28 mouse cellular contexts compared by ENCODE assay signal in the genomic region with DNA sequence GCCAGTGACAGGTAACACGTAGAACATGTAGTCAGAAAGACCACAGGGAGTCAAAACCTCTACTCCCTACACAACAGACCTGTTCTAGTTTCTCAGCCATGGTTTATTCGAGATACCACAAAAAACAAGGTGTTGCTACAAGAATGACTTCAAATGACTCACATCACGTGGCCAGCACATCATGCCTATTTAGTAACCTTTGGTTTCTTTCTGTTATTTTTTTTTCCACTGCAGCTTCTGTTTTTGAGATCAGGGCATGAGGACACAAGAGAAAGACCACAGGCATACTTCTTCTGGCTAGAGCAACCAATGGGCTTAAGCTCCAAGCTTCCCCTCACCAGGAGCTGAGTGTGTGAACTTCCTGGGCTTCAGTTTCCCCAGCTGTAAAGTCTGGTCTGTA.
DNase-seq lines count a peak whose midpoint lies in the region; ATAC-seq and TF ChIP-seq lines count a peak whose summit lies in the region.
"Had no signal": no experiment of that assay in that cellular context is flagged by ENCODE, and none has a peak within 500 bp of the region (broad histone marks: within the 10 kb centered on the region; RNA-seq: fewer than 3 reads in every experiment).

No protein-coding gene starts in this region.

- no peaks in the 10 kb centered on the region for H3K79me2 ChIP-seq in C2C12 (ENCODE audit: control insufficient read depth, insufficient read depth)

- H3K36me3 ChIP-seq in C2C12 (ENCODE audit: control insufficient read depth, insufficient read depth): no peaks in the 10 kb centered on the region
- H3K36me3 ChIP-seq: G1E; hindbrain, embryonic 10.5 days; limb, embryonic 12.5 days; liver, embryonic 12.5 days; midbrain, embryonic 12.5 days; neural tube, embryonic 15.5 days had no signal

- H3K79me3 ChIP-seq in C2C12 (ENCODE audit: low read depth): no peaks in the 10 kb centered on the region

- no peaks in the 10 kb centered on the region for H3K27me3 ChIP-seq in C2C12 (ENCODE audit: control insufficient read depth, insufficient read depth, insufficient read length)
- H3K27me3 ChIP-seq: forebrain, embryonic 13.5 days; limb, embryonic 12.5 days; liver, embryonic 12.5 days; megakaryocyte, embryonic 14.5 days; midbrain, embryonic 12.5 days; neural tube, embryonic 15.5 days had no signal

- no peak overlapping the region for H3K4me3 ChIP-seq in C2C12 (ENCODE audit: insufficient read depth, poor library complexity, severe bottlenecking)
- H3K4me3 ChIP-seq: forebrain, embryonic 13.5 days; hindbrain, embryonic 10.5 days; left cerebral cortex, adult 2 months; limb, embryonic 12.5 days; liver, embryonic 12.5 days; megakaryocyte, embryonic 14.5 days; midbrain, embryonic 12.5 days; neural tube, embryonic 15.5 days had no signal

- peak; percentile 49 for ATAC-seq in activated CD4-positive, CD25-positive, alpha-beta regulatory T cell, adult 4 months
- ATAC-seq: forebrain, embryonic 13.5 days; hindbrain, postnatal 0 days; intestine, postnatal 0 days; liver, embryonic 12.5 days; liver, postnatal 0 days had no signal

- peak; percentile 4 for DNase-seq in 416B (ENCODE audit: low read depth)
- peak; percentile 53 for DNase-seq in naive thymus-derived CD4-positive, alpha-beta T cell, adult 2 months (ENCODE audit: low read depth)
- no peak for DNase-seq in cerebellum, adult 9-10 months
- DNase-seq in layer of hippocampus, postnatal 10 days (ENCODE audit: low spot score in 2 of 2): no peak
- DNase-seq: adrenal gland, postnatal 14 days; cerebellum, adult 11-12 months; cerebellum, postnatal 10 days; gastrocnemius, postnatal 14 days; heart, postnatal 14 days; kidney, adult 9 months; kidney, postnatal 14 days; liver, postnatal 0 days; lung, postnatal 36 days; right cerebral cortex, adult 18-20 months; spleen, adult 18-20 months had no signal

- no peak for TF ChIP-seq CTCF in C2C12 (IDR thresholded peaks at IDR 0.05; ENCODE audit: control insufficient read depth, insufficient read depth, insufficient read length)

- no peak overlapping the region for H3ac ChIP-seq in C2C12 (ENCODE audit: control insufficient read depth, insufficient read length, low read depth)

TF ChIP-seq in C2C12, 6 proteins besides CTCF, POLR2A, EP300 and RAD21:
- TF ChIP-seq USF1 (IDR thresholded peaks at IDR 0.05; ENCODE audit: low read depth) (peak; percentile 9), FOSL1 (IDR thresholded peaks at IDR 0.05; ENCODE audit: insufficient read depth, low read length, poor library complexity, severe bottlenecking) (no peak)
TF ChIP-seq in C2C12: peak in this region for 1.

Comparison
In these comparisons a context has a peak if more than half of its experiments do, and no peak if none do; other contexts are left out.
1. DNase-seq: peak in 416B (single experiment) and naive thymus-derived CD4-positive, alpha-beta T cell, adult 2 months (single experiment); none in cerebellum, adult 9-10 months (single experiment) and layer of hippocampus, postnatal 10 days (0 of 2).